Mouse (Mus musculus) stomach, embryonic 15.5 days (tissue): ENCODE data around the gene Mul1. TPM values are rescaled to one million over a fixed set of nuclear protein-coding genes. Genes with fewer than 3 reads are reported as not detected.
"Not testable (repeated sequence)": the region's sequence is repeated elsewhere in the genome, so short reads cannot be mapped to it uniquely, and the experiment has no call there.

Experiments used
- ATAC-seq: fragments of 200-750 bp; cut with Nextera tagmentation; 2 replicates; pipeline ENCODE4 v1.8.0; 2017; ENCODE audit warnings: low read depth, moderate number of reproducible peaks, moderate TSS enrichment; ENCODE audit not compliant: insufficient read depth, low FRiP score
- H3K27ac ChIP-seq: fragments of 300-500 bp; sonication (generic); 2 replicates; pipeline ENCODE4 v1.5.1; 2015; ENCODE audit warnings: mild to moderate bottlenecking, inconsistent platforms
- H3K27me3 ChIP-seq: fragments of 300-500 bp; sonication (generic); replicated peaks from 2 replicates; pipeline ENCODE4 v1.6.1; 2015; ENCODE audit warnings: inconsistent platforms
- H3K36me3 ChIP-seq: fragments of 300-500 bp; sonication (generic); 2 replicates; pipeline ENCODE4 v1.6.1; 2015; ENCODE audit warnings: inconsistent platforms
- H3K4me1 ChIP-seq: fragments of 300-500 bp; sonication (generic); 2 replicates; pipeline ENCODE4 v1.6.1; 2015; ENCODE audit warnings: inconsistent platforms
- H3K4me2 ChIP-seq: fragments of 300-500 bp; sonication (generic); 2 replicates; pipeline ENCODE4 v1.6.1; 2015; ENCODE audit warnings: mild to moderate bottlenecking, inconsistent platforms
- H3K4me3 ChIP-seq: fragments of 300-500 bp; sonication (generic); replicated peaks from 2 replicates; pipeline ENCODE4 v1.5.1; 2015; ENCODE audit warnings: inconsistent platforms
- H3K9ac ChIP-seq: fragments of 300-500 bp; sonication (generic); 2 replicates; pipeline ENCODE4 v1.6.1; 2015; ENCODE audit warnings: inconsistent platforms
- H3K9me3 ChIP-seq: fragments of 300-500 bp; sonication (generic); 2 replicates; pipeline ENCODE4 v1.6.1; 2016; ENCODE audit warnings: inconsistent platforms
- WGBS: fragments of 180-500 bp; shearing (Covaris S2); methylation state at CpG from one replicate; pipeline ENCODE4 v1.1.7; 2015; 5-methylcytosine and 5-hydroxymethylcytosine counted together
- polyA plus RNA-seq: library from polyadenylated mRNA; unstranded; fragments of >200 nt; fragmentation: Nextera tagmentation; extraction: Ambion mirVana; gene quantifications from 2 replicates; pipeline ENCODE4 v1.2.1, GENCODE M21; 2015

The Mul1 gene
- polyA plus RNA-seq, 1 experiment from 2014 or later = 15.7 TPM

DNA sequence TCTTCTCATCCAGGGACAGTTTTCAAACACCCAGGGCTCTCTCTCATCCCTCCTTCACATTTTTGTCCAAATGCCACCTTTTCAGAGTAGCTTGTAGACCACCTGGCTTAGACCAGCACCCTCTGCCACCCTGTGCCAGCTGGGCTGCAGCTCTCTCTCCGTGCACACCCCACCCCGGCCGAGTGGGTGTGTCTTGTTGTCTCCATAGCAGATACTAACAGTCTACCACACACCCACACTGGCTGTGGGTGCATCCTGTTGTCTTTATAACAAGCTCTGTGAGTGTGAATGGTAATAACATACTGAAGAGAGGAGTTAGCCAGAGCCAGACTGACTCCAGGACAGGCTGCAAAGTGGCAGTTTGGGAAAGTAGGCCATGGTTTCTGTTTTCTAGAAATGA, 18.5 kb upstream of the Mul1 start:
- H3K27me3 ChIP-seq = peaks cover 3% of the 10 kb centered on the region; the same call in 1 of the 2 replicates
- ATAC-seq = no peak
- 63% methylated on average over 3 of the region's 3 CpGs for whole genome bisulfite sequencing
- H3K9ac ChIP-seq = no peak overlapping the region
- no peaks in the 10 kb centered on the region for H3K36me3 ChIP-seq
- no peak overlapping the region for H3K27ac ChIP-seq
- H3K4me1 ChIP-seq = peaks cover 3% of the 10 kb centered on the region; the same call in 1 of the 2 replicates
- H3K9me3 ChIP-seq = no peaks in the 10 kb centered on the region
- no peak overlapping the region for H3K4me2 ChIP-seq
- H3K4me3 ChIP-seq = no peak overlapping the region

DNA sequence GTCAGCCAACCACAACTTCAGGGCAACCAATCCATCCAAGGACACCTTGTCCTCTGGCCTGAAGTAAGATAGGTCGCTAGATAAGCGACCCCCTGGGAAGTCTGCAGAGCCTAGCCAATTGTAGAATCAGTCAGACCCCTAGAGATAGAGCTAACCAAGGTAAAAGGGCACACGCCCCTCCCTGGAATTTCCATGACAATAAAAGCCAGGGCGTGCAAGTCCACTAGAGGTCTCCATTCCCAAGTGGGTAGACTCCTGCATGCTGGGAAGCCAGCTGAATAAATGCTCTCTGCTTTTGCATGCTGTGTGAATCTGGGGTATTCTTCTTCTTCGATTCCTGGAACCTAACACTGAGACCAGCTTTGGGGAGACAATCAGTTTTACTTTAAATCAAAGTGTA, 18.1 kb upstream of the Mul1 start:
- Histone ChIP-seq H3K9ac (no peak overlapping the region), H3K27me3 (0 out of 2 replicates have a peak, but pooled peaks cover 3% of the 10 kb centered on the region), H3K27ac (no peak overlapping the region), H3K4me1 (peaks cover 3% of the 10 kb centered on the region; the same call in 1 of the 2 replicates), H3K36me3 (no peaks in the 10 kb centered on the region), H3K9me3 (no peaks in the 10 kb centered on the region), H3K4me2 (no peak overlapping the region), H3K4me3 (no peak overlapping the region)
- no peak for ATAC-seq
- 60% methylated on average over 5 of the region's 5 CpGs for WGBS

DNA sequence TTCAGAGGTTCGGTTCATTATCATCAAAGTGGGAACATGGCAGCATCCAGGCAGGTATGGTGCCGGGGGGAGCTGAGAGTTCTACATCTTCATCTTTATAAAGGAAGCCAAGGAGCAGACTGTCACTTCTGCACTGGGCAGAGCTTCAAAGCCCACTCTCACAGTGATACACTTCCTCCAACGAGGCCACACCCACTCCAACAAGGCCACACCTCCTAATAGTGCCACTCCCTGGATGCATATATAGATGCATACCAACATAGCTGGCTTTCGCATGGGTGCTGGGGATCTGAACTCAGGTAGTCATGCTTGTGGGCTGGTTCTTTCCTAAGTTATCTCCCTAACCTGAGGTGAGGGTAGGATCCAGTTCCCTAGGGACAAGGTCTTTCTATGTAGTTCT, 16.6 kb upstream of the Mul1 start:
- no peak for ATAC-seq
- H3K4me2 ChIP-seq = no peak overlapping the region
- H3K4me1 ChIP-seq = peaks cover 3% of the 10 kb centered on the region; the same call in 1 of the 2 replicates
- 0 out of 2 replicates have a peak, but pooled peaks cover 3% of the 10 kb centered on the region for H3K27me3 ChIP-seq
- H3K9me3 ChIP-seq = no peaks in the 10 kb centered on the region
- H3K36me3 ChIP-seq = no peaks in the 10 kb centered on the region
- no peak overlapping the region for H3K27ac ChIP-seq
- 85% methylated on average over 4 of the region's 4 CpGs for WGBS
- H3K4me3 ChIP-seq = no peak overlapping the region
- no peak overlapping the region for H3K9ac ChIP-seq

DNA sequence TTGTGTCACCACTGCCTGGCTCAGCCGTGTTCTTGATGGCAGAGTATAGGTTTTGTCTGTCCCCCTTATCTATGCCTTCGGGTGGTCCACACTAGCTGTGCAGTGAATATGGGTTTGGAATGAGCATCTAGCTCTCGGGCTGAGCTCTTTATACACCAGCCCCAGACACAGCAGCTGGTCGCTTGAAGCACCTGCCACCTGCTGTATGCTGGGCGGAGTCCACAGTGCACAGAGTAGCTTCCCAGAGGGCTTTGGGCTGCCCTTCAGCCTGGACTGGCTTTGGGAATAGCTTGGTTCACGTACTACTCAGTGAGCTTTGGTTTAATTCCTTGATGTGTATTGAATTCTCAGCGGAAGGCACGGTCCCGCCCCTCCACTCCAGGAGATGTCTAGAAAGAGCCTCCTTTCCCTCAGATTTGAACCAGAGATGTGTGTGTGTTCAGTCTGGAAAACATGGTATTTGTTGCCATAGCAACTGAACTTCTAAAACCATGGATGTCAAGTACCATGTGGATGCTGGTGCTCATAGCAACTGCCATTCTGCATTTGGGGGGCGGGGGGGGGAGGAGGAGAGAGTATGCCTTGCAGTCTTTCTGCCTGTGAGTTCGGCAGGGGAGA, 16.0 kb upstream of the Mul1 start:
- Histone ChIP-seq H3K4me3 (no peak overlapping the region), H3K9ac (no peak overlapping the region), H3K4me2 (no peak overlapping the region), H3K4me1 (peaks cover 3% of the 10 kb centered on the region; the same call in 1 of the 2 replicates), H3K27ac (no peak overlapping the region), H3K9me3 (no peaks in the 10 kb centered on the region), H3K27me3 (0 out of 2 replicates have a peak, but pooled peaks cover 3% of the 10 kb centered on the region), H3K36me3 (no peaks in the 10 kb centered on the region)
- ATAC-seq = peak; percentile 58; the same call in 1 of the 2 replicates
- WGBS = 48% methylated on average over 11 of the region's 11 CpGs

DNA sequence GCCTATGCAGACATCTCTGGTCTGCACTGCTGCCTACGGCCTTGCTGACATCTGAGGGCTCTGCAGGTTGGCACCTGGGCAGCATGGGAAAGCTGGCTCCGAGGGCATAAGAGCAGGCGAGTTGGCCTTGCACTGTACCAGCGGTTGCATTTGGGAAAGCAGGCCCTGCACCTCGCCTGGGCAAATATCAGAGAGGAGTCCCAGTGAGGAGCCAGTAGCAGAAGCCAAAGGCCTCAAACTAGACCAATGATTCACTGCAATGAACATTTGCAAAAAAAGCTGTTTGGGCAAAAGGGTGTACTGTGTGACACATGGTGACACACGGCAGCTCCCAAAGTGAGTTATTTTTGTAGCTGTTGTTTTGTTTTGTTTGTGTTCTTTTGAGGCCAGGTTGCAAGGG, 9.4 kb upstream of the Mul1 start:
- H3K36me3 ChIP-seq = no peaks in the 10 kb centered on the region
- no peak overlapping the region for H3K27ac ChIP-seq
- H3K4me2 ChIP-seq = no peak overlapping the region
- no peaks in the 10 kb centered on the region for H3K9me3 ChIP-seq
- no peak overlapping the region for H3K9ac ChIP-seq
- H3K27me3 ChIP-seq = no peaks in the 10 kb centered on the region
- ATAC-seq = no peak
- no peak overlapping the region for H3K4me3 ChIP-seq
- 77% methylated on average over 6 of the region's 6 CpGs for WGBS
- no peaks in the 10 kb centered on the region for H3K4me1 ChIP-seq

DNA sequence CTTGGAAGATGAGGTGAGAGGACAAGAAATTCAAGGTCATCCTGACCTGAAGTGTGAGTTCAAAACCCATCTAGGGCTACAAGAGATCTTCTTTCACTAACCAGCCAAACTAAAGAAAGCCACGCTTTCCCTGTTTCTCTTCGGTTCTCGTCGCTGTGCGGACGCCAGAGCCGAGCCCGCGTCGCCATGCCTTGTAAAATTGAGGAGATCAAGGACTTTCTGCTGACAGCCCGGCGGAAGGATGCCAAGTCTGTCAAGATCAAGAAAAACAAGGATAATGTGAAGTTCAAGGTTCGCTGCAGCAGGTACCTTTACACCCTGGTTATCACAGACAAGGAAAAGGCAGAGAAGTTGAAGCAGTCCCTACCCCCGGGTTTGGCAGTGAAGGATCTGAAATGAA, 8.9 kb upstream of the Mul1 start:
- not testable (repeated sequence) for H3K4me1 ChIP-seq, H3K9ac ChIP-seq, H3K36me3 ChIP-seq, H3K4me3 ChIP-seq, H3K27me3 ChIP-seq, H3K27ac ChIP-seq, H3K4me2 ChIP-seq, H3K9me3 ChIP-seq, ATAC-seq
- WGBS = 92% methylated on average over 14 of the region's 14 CpGs

DNA sequence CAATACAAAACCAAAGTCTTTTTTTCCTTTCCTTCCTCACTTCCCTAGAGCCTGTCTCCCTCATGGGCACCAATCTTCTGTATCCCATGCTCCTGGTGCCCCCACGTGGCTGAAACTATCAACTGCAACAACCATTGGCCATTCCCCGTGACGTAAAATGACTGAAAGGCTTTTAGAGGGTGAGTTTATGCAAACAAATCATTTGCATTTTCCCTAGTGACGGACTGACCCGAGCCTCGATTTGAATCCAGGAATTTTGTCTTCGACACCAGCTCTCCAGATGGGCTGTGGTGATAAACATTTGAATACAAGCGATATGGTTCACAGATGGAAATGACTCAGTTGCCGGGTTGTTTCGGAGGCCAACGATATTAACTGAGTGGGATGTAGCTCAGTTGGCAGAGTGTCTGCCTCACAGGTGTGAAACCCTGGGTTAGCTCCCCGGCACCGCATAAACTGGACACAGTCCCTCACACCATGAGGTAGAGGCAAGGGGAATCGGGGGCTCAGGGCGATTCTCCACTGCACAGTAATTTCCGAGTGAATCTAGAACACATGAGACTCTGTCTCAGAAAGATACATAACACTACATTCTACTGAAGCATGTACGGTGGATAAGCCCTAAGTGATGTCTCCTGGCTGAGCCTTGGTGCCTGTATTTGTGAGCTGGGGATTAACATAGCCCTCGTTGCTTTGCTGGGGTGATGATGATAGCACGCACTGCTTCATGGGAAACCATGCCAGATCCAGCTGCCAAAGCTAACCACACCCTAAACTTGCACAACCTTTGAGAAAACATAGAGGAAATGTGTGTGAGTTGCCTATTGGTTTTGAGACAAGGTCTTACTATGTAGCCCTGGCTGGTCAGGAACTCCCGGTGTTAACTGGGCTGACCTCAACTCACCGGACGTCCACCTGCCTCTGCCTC, 7.4 kb upstream of the Mul1 start:
- H3K9ac ChIP-seq = no peak overlapping the region

DNA sequence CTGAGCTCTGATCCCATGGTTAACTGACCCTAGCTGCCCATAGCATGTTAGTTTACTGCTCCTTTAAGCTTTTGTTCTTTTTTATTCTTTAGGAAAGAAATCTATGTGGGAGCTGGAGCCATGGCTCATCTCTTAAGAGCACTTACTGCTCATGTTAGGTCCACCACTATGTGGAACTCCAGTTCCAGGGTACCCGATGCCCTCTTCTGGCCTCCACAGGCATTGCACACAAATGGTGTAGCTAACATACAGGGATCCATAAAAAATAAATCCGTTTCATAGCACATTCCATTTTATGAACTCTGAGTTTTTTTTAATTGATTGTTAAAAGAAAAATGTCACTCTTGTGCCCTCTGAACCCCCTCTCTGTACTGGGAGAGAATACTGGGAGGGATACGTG, 4.7 kb upstream of the Mul1 start:
- Histone ChIP-seq H3K9ac (no peak overlapping the region), H3K27ac (no peak overlapping the region), H3K36me3 (no peaks in the 10 kb centered on the region), H3K4me2 (no peak overlapping the region), H3K4me1 (no peaks in the 10 kb centered on the region; the same call in 1 of the 2 replicates), H3K9me3 (no peaks in the 10 kb centered on the region), H3K4me3 (no peak overlapping the region), H3K27me3 (no peaks in the 10 kb centered on the region)
- no peak for ATAC-seq
- WGBS = 40% methylated on average over 3 of the region's 3 CpGs

More for the DNA sequence above, 7.4 kb upstream of the Mul1 start:
- no peaks in the 10 kb centered on the region for H3K27me3 ChIP-seq
- H3K4me2 ChIP-seq = peak overlapping the region; percentile 43
- H3K4me1 ChIP-seq = no peaks in the 10 kb centered on the region
- H3K36me3 ChIP-seq = no peaks in the 10 kb centered on the region
- 37% methylated on average over 22 of the region's 22 CpGs for WGBS
- ATAC-seq = no peak
- H3K9me3 ChIP-seq = no peaks in the 10 kb centered on the region
- no peak overlapping the region for H3K4me3 ChIP-seq
- H3K27ac ChIP-seq = no peak overlapping the region

DNA sequence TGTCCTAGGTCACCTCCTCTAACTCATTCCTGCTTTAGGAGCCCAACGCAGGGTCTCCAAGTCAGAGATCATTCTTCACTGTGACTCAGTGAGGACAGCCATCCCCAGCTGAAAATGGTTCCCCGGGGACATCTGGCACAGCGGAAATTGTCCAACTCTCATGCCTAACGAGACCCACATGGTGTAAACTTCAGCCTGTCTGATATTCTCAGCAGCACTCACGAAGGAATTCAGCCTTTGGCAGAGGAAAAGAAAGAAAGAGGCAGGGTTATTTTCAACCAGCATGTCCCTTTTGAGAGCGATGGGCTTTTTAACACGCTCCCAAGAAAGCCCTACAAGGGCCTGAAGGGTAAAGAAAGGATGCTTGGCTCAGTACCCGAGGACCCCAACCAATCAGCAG, 3.1 kb upstream of the Mul1 start:
- no peak for ATAC-seq
- peaks cover 2% of the 10 kb centered on the region; the same call in 1 of the 2 replicates for H3K36me3 ChIP-seq
- H3K4me1 ChIP-seq = peaks cover 13% of the 10 kb centered on the region
- WGBS = 55% methylated on average over 8 of the region's 8 CpGs
- H3K27me3 ChIP-seq = no peaks in the 10 kb centered on the region
- no peak overlapping the region for H3K4me2 ChIP-seq
- H3K9me3 ChIP-seq = no peaks in the 10 kb centered on the region
- no peak overlapping the region for H3K9ac ChIP-seq
- no peak overlapping the region for H3K4me3 ChIP-seq
- H3K27ac ChIP-seq = no peak overlapping the region

DNA sequence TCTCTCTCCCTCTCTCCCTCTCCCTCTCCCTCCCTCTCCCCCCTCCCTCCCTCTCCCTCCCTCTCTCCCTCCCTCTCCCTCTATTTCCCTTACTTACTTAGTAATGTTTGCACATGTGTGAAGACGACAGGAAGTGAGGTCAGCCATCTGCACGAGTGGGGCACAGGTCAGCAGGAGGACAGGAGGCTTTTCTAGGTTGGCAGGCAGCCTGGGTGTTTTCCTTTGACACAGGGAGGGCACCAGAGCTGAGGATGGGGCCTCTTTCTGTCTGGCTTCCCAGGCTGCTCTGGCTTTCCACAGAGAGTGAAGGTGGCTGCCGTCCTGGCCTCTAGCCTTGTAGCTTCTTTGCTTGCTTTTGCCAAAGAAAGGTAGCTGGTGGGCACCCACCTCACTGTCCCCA, 5.6 kb downstream of the Mul1 start:
- H3K27ac ChIP-seq = no peak overlapping the region
- no peaks in the 10 kb centered on the region for H3K27me3 ChIP-seq
- WGBS = 34% methylated on average over 3 of the region's 3 CpGs
- H3K4me3 ChIP-seq = no peak overlapping the region
- H3K4me1 ChIP-seq = peaks cover 11% of the 10 kb centered on the region
- H3K9me3 ChIP-seq = no peaks in the 10 kb centered on the region
- no peak overlapping the region for H3K4me2 ChIP-seq
- H3K9ac ChIP-seq = no peak overlapping the region
- ATAC-seq = no peak
- H3K36me3 ChIP-seq = peaks cover 50% of the 10 kb centered on the region

DNA sequence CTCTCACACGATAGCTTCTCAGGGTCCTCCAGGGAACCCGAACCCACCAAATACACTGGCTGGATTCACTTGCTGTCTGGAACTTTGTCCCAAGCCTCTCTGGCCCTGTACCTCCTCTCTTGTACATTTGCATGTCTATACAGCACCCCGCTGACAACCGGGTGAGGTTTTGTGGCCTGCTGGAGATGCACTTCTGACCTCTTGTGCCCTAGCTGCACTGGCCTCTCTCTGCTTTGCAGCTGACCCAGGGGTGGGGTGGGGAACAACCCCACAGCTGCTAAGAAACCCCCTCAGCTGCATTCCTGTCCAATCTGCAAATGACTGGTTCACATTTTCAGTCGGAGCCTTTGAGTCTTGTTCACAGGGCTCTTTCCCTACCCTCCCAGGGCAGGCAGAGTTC, 10.5 kb downstream of the Mul1 start:
- H3K4me3 ChIP-seq = no peak overlapping the region
- H3K4me1 ChIP-seq = no peaks in the 10 kb centered on the region
- 23% methylated on average over 5 of the region's 5 CpGs for WGBS
- H3K9ac ChIP-seq = no peak overlapping the region
- ATAC-seq = no peak
- H3K27me3 ChIP-seq = no peaks in the 10 kb centered on the region
- H3K27ac ChIP-seq = no peak overlapping the region
- no peaks in the 10 kb centered on the region for H3K9me3 ChIP-seq
- H3K4me2 ChIP-seq = no peak overlapping the region
- peaks cover 14% of the 10 kb centered on the region for H3K36me3 ChIP-seq

DNA sequence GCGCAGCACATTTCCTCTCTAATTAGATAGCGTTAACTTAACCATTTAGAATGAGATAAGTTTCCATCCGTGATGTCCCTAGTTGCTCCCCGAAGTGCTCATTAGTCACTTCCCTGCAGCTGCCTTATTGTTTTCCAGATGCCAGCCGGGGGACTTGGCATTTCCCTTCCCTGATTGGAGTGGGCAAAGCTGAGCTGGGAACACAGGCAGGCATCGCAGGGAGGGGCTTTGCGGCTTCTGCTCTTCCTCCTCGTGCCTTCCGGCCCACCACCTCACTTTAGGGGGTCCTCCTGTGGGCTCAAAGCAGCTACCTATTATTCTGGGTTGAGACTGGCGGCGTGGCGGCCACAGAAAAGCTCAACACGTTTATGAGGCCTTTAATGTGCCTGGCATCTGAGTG, 12.5 kb downstream of the Mul1 start:
- Histone ChIP-seq H3K9me3 (no peaks in the 10 kb centered on the region), H3K9ac (no peak overlapping the region), H3K27me3 (no peaks in the 10 kb centered on the region), H3K4me2 (no peak overlapping the region), H3K36me3 (no peaks in the 10 kb centered on the region), H3K27ac (no peak overlapping the region), H3K4me1 (no peaks in the 10 kb centered on the region), H3K4me3 (no peak overlapping the region)
- ATAC-seq = no peak
- 27% methylated on average over 13 of the region's 13 CpGs for WGBS
